Comparison of ENCODE assay signal across 8 mouse cellular contexts in the genomic region with DNA sequence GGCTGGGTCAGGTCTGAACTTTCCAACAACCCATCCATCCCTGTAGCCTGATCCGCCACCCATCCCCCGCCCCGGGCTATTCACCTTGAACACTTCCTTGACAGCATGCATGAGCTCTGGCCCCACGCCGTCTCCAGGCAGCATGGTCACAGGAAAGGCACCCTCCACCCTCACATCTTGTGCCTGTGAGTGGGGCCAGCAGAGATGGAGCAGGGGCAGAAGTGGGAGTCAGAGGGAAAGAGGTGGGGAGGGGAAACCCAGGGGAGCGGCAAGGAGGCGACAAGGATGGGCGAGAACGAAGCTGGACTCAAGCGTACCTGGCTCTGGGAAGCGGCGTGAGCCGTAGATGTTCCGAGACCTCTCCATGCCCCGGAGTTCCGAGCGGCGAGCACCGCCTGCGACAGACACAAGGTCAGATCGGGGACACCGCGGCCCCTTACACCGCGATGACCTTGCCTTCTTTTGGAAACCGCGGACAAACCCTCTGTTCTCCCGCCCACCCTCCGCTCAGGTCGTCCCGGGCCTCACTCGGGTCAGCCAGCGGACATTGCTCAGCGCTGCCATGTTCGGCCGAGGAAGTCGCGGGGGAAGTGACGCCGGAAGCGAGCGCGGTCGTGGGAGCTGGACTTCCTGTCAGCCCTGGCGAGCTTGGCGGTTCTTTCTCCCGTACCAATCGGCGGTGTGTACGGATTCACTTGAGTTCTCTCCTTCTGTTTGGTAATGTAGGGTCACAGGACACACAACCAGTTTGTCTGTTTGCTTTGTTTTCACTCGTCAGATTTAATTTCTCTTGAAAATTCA. TPM values are rescaled to one million over a fixed set of nuclear protein-coding genes. Genes with fewer than 3 reads are reported as not detected.
DNase-seq lines count a peak whose midpoint lies in the region; ATAC-seq and TF ChIP-seq lines count a peak whose summit lies in the region.

A gene (minus strand): TSS at position 694 of the 801 bp plus-strand sequence.

- H3K36me3 ChIP-seq in embryonic facial prominence, embryonic 13.5 days: peaks cover 26% of the 10 kb centered on the region
- peaks cover 11% of the 10 kb centered on the region for H3K36me3 ChIP-seq in heart, adult 2 months (ENCODE audit: control insufficient read depth, insufficient read depth, low read length)
- H3K36me3 ChIP-seq in kidney, adult 2 months (ENCODE audit: control insufficient read depth, insufficient read depth, low read length): no peaks in the 10 kb centered on the region
- H3K36me3 ChIP-seq in limb, embryonic 11.5 days (ENCODE audit: control insufficient read depth, insufficient read depth, low read length): peaks cover 6% of the 10 kb centered on the region; the same call in 1 of the 2 replicates
- peaks cover 28% of the 10 kb centered on the region for H3K36me3 ChIP-seq in midbrain, embryonic 13.5 days
- H3K36me3 ChIP-seq in small intestine, adult 2 months (ENCODE audit: control insufficient read depth, insufficient read depth, low read length): peaks cover 29% of the 10 kb centered on the region

- no peaks in the 10 kb centered on the region for H3K9me3 ChIP-seq in embryonic facial prominence, embryonic 13.5 days
- H3K9me3 ChIP-seq in limb, embryonic 11.5 days (ENCODE audit: control insufficient read depth, low read length): no peaks in the 10 kb centered on the region
- H3K9me3 ChIP-seq in midbrain, embryonic 13.5 days: no peaks in the 10 kb centered on the region

- H3K4me3 ChIP-seq in embryonic facial prominence, embryonic 13.5 days: peak within 1 kb of the TSS; percentile 91
- peak within 1 kb of the TSS; percentile 94 for H3K4me3 ChIP-seq in heart, adult 2 months
- H3K4me3 ChIP-seq in kidney, adult 2 months (ENCODE audit: insufficient read depth, low read depth, low read length): peak within 1 kb of the TSS; percentile 98
- H3K4me3 ChIP-seq in limb, embryonic 11.5 days (ENCODE audit: low read depth, low read length): peak within 1 kb of the TSS; percentile 81
- peak within 1 kb of the TSS; percentile 97 for H3K4me3 ChIP-seq in midbrain, embryonic 13.5 days (replicated peaks)
- peak within 1 kb of the TSS; percentile 94 for H3K4me3 ChIP-seq in small intestine, adult 2 months (ENCODE audit: low read depth, low read length)

- intact Hi-C loops in heart, adult 2 months (cut with DNase I): loop anchor here (1.0 kb wide), 1 partner anchor 10 kb away; a partner anchor contains a TSS

- no peaks in the 10 kb centered on the region for H3K27me3 ChIP-seq in embryonic facial prominence, embryonic 13.5 days
- no peaks in the 10 kb centered on the region for H3K27me3 ChIP-seq in heart, adult 2 months (ENCODE audit: control insufficient read depth, insufficient read depth, low read length)
- no peaks in the 10 kb centered on the region for H3K27me3 ChIP-seq in kidney, adult 2 months (replicated peaks; ENCODE audit: control insufficient read depth, insufficient read depth, low read length)
- H3K27me3 ChIP-seq in limb, embryonic 11.5 days (ENCODE audit: control insufficient read depth, insufficient read depth, low read length): no peaks in the 10 kb centered on the region
- H3K27me3 ChIP-seq in midbrain, embryonic 13.5 days: no peaks in the 10 kb centered on the region
- H3K27me3 ChIP-seq in small intestine, adult 2 months (ENCODE audit: control insufficient read depth, insufficient read depth, low read length): no peaks in the 10 kb centered on the region

- H3K9ac ChIP-seq in embryonic facial prominence, embryonic 13.5 days: peak within 1 kb of the TSS; percentile 89
- H3K9ac ChIP-seq in heart, adult 2 months (ENCODE audit: low read depth, low read length): peak within 1 kb of the TSS; percentile 71
- peak within 1 kb of the TSS; percentile 80 for H3K9ac ChIP-seq in limb, embryonic 11.5 days (ENCODE audit: low read length)
- peak within 1 kb of the TSS; percentile 89 for H3K9ac ChIP-seq in midbrain, embryonic 13.5 days (replicated peaks)

- H3K4me1 ChIP-seq in embryonic facial prominence, embryonic 13.5 days: peaks cover 20% of the 10 kb centered on the region
- H3K4me1 ChIP-seq in heart, adult 2 months (ENCODE audit: control insufficient read depth, insufficient read depth, low read length): no peaks in the 10 kb centered on the region
- H3K4me1 ChIP-seq in kidney, adult 2 months (ENCODE audit: control insufficient read depth, insufficient read depth, low read length): peaks cover 7% of the 10 kb centered on the region
- 0 out of 2 replicates have a peak, but pooled peaks cover 2% of the 10 kb centered on the region for H3K4me1 ChIP-seq in limb, embryonic 11.5 days (ENCODE audit: control insufficient read depth, insufficient read depth, low read length)
- peaks cover 19% of the 10 kb centered on the region for H3K4me1 ChIP-seq in midbrain, embryonic 13.5 days (replicated peaks)
- peaks cover 4% of the 10 kb centered on the region; the same call in 1 of the 2 replicates for H3K4me1 ChIP-seq in small intestine, adult 2 months (ENCODE audit: control insufficient read depth, insufficient read depth, insufficient read length, low read length)

- TF ChIP-seq POLR2A in heart, adult 2 months (IDR thresholded peaks at IDR 0.05; ENCODE audit: insufficient read depth, low read depth, low read length): peak; percentile 87
- peak; percentile 46 for TF ChIP-seq POLR2A in kidney, adult 2 months (IDR thresholded peaks at IDR 0.05; ENCODE audit: low read depth, low read length)
- peak; percentile 67 for TF ChIP-seq POLR2A in small intestine, adult 2 months (IDR thresholded peaks at IDR 0.05; ENCODE audit: low read depth, low read length)

- TF ChIP-seq EP300 in heart, adult 2 months (IDR thresholded peaks at IDR 0.05; ENCODE audit: insufficient read depth, low read depth, low read length): peak; percentile 77; the same call in 1 of the 2 replicates

- WGBS in embryonic facial prominence, embryonic 13.5 days: under 1% methylated on average over 51 of the region's 51 CpGs
- WGBS in heart, adult 2 months: under 1% methylated on average over 51 of the region's 51 CpGs
- under 1% methylated on average over 51 of the region's 51 CpGs for WGBS in kidney, adult 2 months
- 1% methylated on average over 50 of the region's 51 CpGs for WGBS in limb, embryonic 11.5 days
- WGBS in midbrain, embryonic 13.5 days: under 1% methylated on average over 51 of the region's 51 CpGs
- WGBS in small intestine, adult 2 months: under 1% methylated on average over 51 of the region's 51 CpGs

- no peak for TF ChIP-seq CTCF in heart, adult 2 months (IDR thresholded peaks at IDR 0.05)
- TF ChIP-seq CTCF in kidney, adult 2 months (conservative IDR thresholded peaks at IDR 0.05; ENCODE audit: insufficient read depth, insufficient read length, low read depth, low read length): no peak
- no peak for TF ChIP-seq CTCF in small intestine, adult 2 months (IDR thresholded peaks at IDR 0.05; ENCODE audit: extremely low read depth, insufficient read length, insufficient replicate concordance, low read depth, low read length)

- peak within 1 kb of the TSS; percentile 97 for H3K4me2 ChIP-seq in embryonic facial prominence, embryonic 13.5 days
- peak within 1 kb of the TSS; percentile 88 for H3K4me2 ChIP-seq in limb, embryonic 11.5 days (ENCODE audit: low read depth, severe bottlenecking)
- H3K4me2 ChIP-seq in midbrain, embryonic 13.5 days (replicated peaks): peak within 1 kb of the TSS; percentile 98

- H3K27ac ChIP-seq in embryonic facial prominence, embryonic 13.5 days: peak within 1 kb of the TSS; percentile 57
- peak within 1 kb of the TSS; percentile 95 for H3K27ac ChIP-seq in heart, adult 2 months
- peak within 1 kb of the TSS; percentile 97 for H3K27ac ChIP-seq in kidney, adult 2 months (ENCODE audit: insufficient read depth, low read depth, low read length)
- H3K27ac ChIP-seq in limb, embryonic 11.5 days (replicated peaks; ENCODE audit: low read depth, low read length): peak within 1 kb of the TSS; percentile 61; the same call in 1 of the 2 replicates
- H3K27ac ChIP-seq in midbrain, embryonic 13.5 days: 0 out of 2 replicates have a peak within 1 kb of the TSS, but pooled peaks have one; percentile 56
- H3K27ac ChIP-seq in small intestine, adult 2 months (ENCODE audit: insufficient read depth, low read depth, low read length): peak within 1 kb of the TSS; percentile 79

- no peaks in the 10 kb centered on the region for H3K79me2 ChIP-seq in heart, adult 2 months (replicated peaks; ENCODE audit: control insufficient read depth, insufficient read depth, low read length)

- peak; percentile 91 for DNase-seq in 3T3-L1 (ENCODE audit: low read depth, low spot score)
- peak; percentile 83 for DNase-seq in adrenal gland, postnatal 4 days (ENCODE audit: low spot score in 2 of 2)
- peak; percentile 92 to 93 for DNase-seq in heart, adult 2 months
- peak; percentile 94 for DNase-seq in kidney, adult 2 months
- peak; percentile 93 for DNase-seq in limb, embryonic 11.5 days (ENCODE audit: low spot score)

- ATAC-seq in embryonic facial prominence, embryonic 13.5 days (ENCODE audit: insufficient number of reproducible peaks, insufficient read depth, low FRiP score, low TSS enrichment, low read depth): peak; percentile 80
- ATAC-seq in limb, embryonic 11.5 days (ENCODE audit: insufficient number of reproducible peaks, low FRiP score, low TSS enrichment, low read depth): peak; percentile 82
- peak; percentile 91 for ATAC-seq in midbrain, embryonic 13.5 days

RNA-seq across cellular contexts. Expression of the gene that starts here (rescaled TPM):
- total RNA-seq in adrenal gland, postnatal 4 days (2021): 100 to 1,000 TPM; 287 to 314 TPM
- 151 and 158 TPM in 2 replicates for polyA plus RNA-seq in embryonic facial prominence, embryonic 13.5 days (2015; fragmentation: Nextera tagmentation; extraction: Ambion mirVana)
- total RNA-seq in heart, adult 2 months (2021): 100 to 1,000 TPM; 709 to 817 TPM
- polyA plus RNA-seq in heart, adult 2 months (2012; rRNA removed): 893 and 1,229 TPM in 2 replicates
- 524 and 525 TPM in 2 replicates for polyA plus RNA-seq in kidney, adult 2 months (2012; rRNA removed)
- 145 and 148 TPM in 2 replicates for polyA plus RNA-seq in limb, embryonic 11.5 days (2014; fragmentation: Nextera tagmentation; extraction: Ambion mirVana)
- 154 and 165 TPM in 2 replicates for polyA plus RNA-seq in midbrain, embryonic 13.5 days (2015; fragmentation: Nextera tagmentation; extraction: Ambion mirVana)
- 170 and 242 TPM in 2 replicates for polyA plus RNA-seq in small intestine, adult 2 months (2012; rRNA removed)

Comparison
In these comparisons a context has a peak if more than half of its experiments do, and no peak if none do; other contexts are left out.
1. Peak in every context shown above with its lines: DNase-seq, ATAC-seq, H3K4me3 ChIP-seq and H3K27ac ChIP-seq.